Mouse (Mus musculus) G1E (cell line): ENCODE measurements around the gene Zp3. TPM values are rescaled to one million over a fixed set of nuclear protein-coding genes. Genes with fewer than 3 reads are reported as not detected.
A peak's percentile ranks its signal among the peaks of the same experiment; 100 is the strongest.

Experiments
- ATAC-seq: 2 replicates; pipeline ENCODE4 v1.8.0; 2016; ENCODE audit warnings: mild to moderate bottlenecking; ENCODE audit not compliant: insufficient number of reproducible peaks, poor library complexity, low FRiP score, severe bottlenecking; ENCODE audit errors: extremely low read depth
- DNase-seq: peaks from one replicate; pipeline ENCODE4 v3.0.0; 2012; ENCODE audit warnings: low spot score
- H3K27me3 ChIP-seq: 2 replicates; pipeline ENCODE4 v1.6.1; 2012; ENCODE audit warnings: mild to moderate bottlenecking, low read length, inconsistent platforms; ENCODE audit not compliant: insufficient read depth
- H3K36me3 ChIP-seq: replicated peaks from 2 replicates; pipeline ENCODE3; 2012; ENCODE audit warnings: mild to moderate bottlenecking, inconsistent platforms
- H3K4me1 ChIP-seq: 2 replicates; pipeline ENCODE4 v1.6.1; 2012; ENCODE audit warnings: low read depth, low read length, inconsistent platforms, mixed read lengths; ENCODE audit not compliant: insufficient read depth
- H3K4me3 ChIP-seq: 2 replicates; pipeline ENCODE4 v1.5.1; 2012; ENCODE audit warnings: low read depth, mild to moderate bottlenecking, inconsistent platforms, low read length, moderate library complexity, mixed read lengths
- H3K9me3 ChIP-seq: replicated peaks from 2 replicates; pipeline ENCODE4 v1.6.1; 2012; ENCODE audit warnings: inconsistent platforms
- CTCF ChIP-seq: IDR thresholded peaks from 2 replicates; pipeline ENCODE4 v1.5.1; 2012; ENCODE audit warnings: low read depth, low read length, inconsistent platforms, mixed read lengths
- GATA1 ChIP-seq: IDR thresholded peaks from 2 replicates; pipeline ENCODE4 v1.6.1; 2012; ENCODE audit warnings: borderline replicate concordance, low read length, inconsistent platforms, mixed read lengths
- GATA2 ChIP-seq: IDR thresholded peaks from 2 replicates; pipeline ENCODE4 v1.6.1; 2012; ENCODE audit warnings: low read depth, low read length, inconsistent platforms, borderline replicate concordance
- POLR2AphosphoS5 ChIP-seq: IDR thresholded peaks from 2 replicates; pipeline ENCODE4 v1.6.1; 2012; ENCODE audit warnings: low read depth, low read length, inconsistent platforms; ENCODE audit not compliant: insufficient replicate concordance
- TAL1 ChIP-seq: conservative IDR thresholded peaks from 2 replicates; pipeline ENCODE4 v1.6.1; 2012; ENCODE audit warnings: low read depth, low read length, inconsistent platforms, mixed read lengths
- polyA plus RNA-seq: library from polyadenylated mRNA; stranded (reverse); fragments of >175 nt; gene quantifications from 2 replicates; pipeline ENCODE4 v1.2.3, GENCODE M21; 2012
- total RNA-seq, 2 experiments: library from RNA; stranded (forward) in 1 of 2; stranded (reverse) in 1 of 2; fragments of 200-1000 nt in 1 of 2; fragments of >200 nt in 1 of 2; fragmentation: Nextera tagmentation in 1 of 2; gene quantifications; 2 replicates each; pipeline ENCODE4 v1.2.3; 2014 to 2017

Zp3 gene
- total and polyA plus RNA-seq, 3 experiments: not detected

DNA sequence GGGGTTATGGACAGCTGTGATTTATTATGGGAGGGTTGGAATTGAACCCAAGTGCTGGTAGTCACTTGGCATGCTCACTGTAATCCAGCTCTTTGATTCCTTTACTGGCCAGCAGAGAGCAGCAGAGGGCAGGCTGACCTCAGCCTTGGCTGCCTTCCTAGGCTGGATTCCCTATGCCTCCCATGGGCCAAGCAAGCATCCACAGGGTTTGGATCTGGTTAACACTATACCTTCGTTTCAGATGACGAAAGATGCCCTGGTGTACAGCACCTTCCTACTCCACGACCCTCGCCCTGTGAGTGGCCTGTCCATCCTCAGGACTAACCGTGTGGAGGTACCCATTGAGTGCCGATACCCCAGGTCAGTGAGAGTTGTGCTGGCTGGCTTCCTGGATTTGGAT, 2.5 kb downstream of the Zp3 start:
- Histone ChIP-seq H3K4me1 (no peaks in the 10 kb centered on the region), H3K9me3 (no peaks in the 10 kb centered on the region), H3K27me3 (peaks cover 26% of the 10 kb centered on the region), H3K4me3 (no peak overlapping the region), H3K36me3 (no peaks in the 10 kb centered on the region)
- DNase-seq (peak; percentile 38), ATAC-seq (no peak; the same call in 1 of the 2 replicates)
- TF ChIP-seq CTCF (peak; percentile 84), POLR2AphosphoS5 (no peak), GATA1 (no peak), TAL1 (no peak), GATA2 (no peak)

DNA sequence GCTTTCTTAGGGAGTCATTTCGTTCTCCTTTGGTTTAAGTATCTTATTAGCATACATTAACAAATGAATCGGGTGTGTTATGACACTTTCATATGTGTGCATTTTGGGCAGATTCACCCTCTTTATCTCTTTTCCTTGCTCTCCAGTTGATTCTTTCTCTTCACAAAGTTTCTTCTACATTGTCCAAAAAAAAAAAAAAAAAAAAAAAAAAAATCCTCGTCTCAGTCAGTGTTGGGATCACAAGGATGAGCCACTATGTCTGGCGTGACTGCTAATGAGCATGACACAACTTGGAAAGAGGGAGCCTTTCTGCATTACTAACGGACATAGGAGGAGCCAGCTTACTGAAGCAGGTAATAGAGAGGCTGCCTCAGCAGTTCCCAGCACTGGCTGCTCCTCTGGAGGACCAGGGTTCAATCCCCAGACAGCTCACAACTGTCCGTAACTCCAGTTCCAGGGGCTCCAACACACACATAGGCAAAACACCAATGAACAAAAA, 4.7 kb downstream of the Zp3 start:
- H3K27me3 ChIP-seq: peaks cover 23% of the 10 kb centered on the region
- no peak overlapping the region for H3K4me3 ChIP-seq
- DNase-seq (no peak), ATAC-seq (no peak)
- H3K9me3 ChIP-seq: no peaks in the 10 kb centered on the region
- TF ChIP-seq GATA1 (no peak), POLR2AphosphoS5 (no peak), CTCF (no peak), GATA2 (no peak), TAL1 (no peak)
- H3K36me3 ChIP-seq: no peaks in the 10 kb centered on the region
- H3K4me1 ChIP-seq: no peaks in the 10 kb centered on the region

DNA sequence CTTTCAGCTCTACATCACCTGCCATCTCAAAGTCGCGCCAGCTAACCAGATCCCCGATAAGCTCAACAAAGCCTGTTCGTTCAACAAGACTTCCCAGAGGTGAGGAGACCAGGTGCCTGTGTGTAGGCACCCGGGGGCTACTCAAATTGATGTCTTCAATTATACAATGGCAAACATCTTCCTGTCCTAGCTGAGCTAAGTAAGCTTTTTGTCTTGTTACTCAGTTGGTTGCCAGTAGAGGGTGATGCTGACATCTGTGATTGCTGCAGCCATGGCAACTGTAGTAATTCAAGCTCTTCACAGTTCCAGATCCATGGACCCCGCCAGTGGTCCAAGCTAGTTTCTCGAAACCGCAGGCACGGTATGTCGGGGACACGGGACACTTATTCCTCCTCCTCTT, 7.3 kb downstream of the Zp3 start:
- no peaks in the 10 kb centered on the region for H3K36me3 ChIP-seq
- no peak for DNase-seq
- H3K9me3 ChIP-seq: no peaks in the 10 kb centered on the region
- no peak overlapping the region for H3K4me3 ChIP-seq
- peaks cover 5% of the 10 kb centered on the region for H3K4me1 ChIP-seq
- H3K27me3 ChIP-seq: peaks cover 17% of the 10 kb centered on the region
- ATAC-seq: no peak
- TF ChIP-seq GATA1 (no peak), TAL1 (no peak), CTCF (no peak), GATA2 (no peak), POLR2AphosphoS5 (no peak)

DNA sequence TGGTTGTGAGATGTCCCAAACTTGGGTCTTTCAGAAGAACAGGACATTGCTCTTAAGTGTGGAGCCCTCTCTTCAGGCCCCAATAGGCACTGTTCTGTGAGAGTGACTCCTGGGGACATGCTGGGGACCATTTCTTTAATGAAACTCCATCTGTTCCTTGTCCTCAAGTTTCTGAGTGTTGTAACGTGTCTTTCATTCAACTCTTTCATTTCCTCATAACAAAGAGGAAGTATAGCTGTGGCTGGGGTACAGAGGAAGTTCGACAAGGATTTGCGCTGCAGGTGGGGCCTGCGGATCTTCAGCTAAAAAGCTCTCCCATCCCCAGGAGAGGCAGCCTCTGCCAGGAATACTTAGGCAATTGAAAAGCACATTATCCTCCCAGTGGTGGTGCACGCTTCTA, 10.7 kb downstream of the Zp3 start:
- Histone ChIP-seq H3K36me3 (no peaks in the 10 kb centered on the region), H3K9me3 (no peaks in the 10 kb centered on the region), H3K27me3 (peaks cover 8% of the 10 kb centered on the region), H3K4me1 (peaks cover 15% of the 10 kb centered on the region), H3K4me3 (no peak overlapping the region)
- DNase-seq (no peak), ATAC-seq (no peak)
- no peak for TF ChIP-seq GATA1

DNA sequence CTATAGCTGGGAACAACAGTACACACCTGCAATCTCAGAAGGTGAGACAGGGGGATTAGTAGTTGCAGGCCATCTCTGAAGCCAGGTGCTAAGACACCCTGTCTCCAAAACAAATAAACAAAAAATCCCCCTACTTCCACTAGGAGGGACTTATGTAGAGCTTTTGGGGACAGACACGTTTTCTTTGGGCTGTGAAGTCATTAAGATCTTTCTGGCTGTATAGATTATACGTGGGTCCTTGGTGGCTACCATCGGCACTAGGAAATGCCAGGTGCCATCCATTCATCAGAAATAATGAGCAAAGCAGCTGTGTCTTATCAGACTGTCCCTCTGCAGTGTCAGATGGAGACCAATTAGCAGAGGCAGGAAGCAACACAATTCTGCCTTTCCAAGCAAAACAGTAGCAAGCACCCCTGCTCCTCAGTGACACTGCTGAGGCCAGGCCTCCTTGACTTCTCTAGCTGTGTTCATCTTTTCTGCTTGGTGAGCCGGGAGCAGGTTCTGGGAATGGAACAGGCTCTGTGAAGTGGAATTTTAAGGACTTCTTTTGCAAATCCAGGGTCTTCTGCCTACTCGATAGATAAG, 13.6 kb downstream of the Zp3 start:
- ATAC-seq: no peak
- Histone ChIP-seq H3K4me3 (no peak overlapping the region), H3K36me3 (peaks cover 25% of the 10 kb centered on the region), H3K4me1 (peaks cover 15% of the 10 kb centered on the region), H3K27me3 (peaks cover 4% of the 10 kb centered on the region; the same call in 1 of the 2 replicates), H3K9me3 (no peaks in the 10 kb centered on the region)
- no peak for DNase-seq
- no peak for TF ChIP-seq POLR2AphosphoS5

DNA sequence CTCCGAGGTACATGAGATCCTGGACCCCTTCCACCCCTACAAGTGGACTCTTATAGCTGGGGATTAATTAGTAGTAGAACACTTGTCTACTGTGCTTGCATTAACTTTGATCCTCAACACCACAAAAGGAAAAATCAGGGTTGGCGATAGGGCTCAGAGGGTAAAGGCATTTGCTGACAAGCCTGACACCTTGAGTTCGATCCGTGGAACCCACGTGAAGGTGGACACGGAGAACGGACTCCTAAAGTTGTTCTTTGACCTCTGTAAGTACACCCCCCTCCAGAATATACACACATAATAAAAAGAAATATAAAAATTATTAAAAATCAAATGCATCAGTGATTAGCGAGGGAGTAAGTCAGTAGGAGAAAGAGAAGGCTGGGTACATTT, 14.4 kb downstream of the Zp3 start:
- Histone ChIP-seq H3K4me1 (peaks cover 15% of the 10 kb centered on the region), H3K4me3 (peak overlapping the region; percentile 81; the same call in 1 of the 2 replicates)
- DNase-seq: no peak

More for the DNA sequence above, 14.4 kb downstream of the Zp3 start:
- Histone ChIP-seq H3K27me3 (peaks cover 4% of the 10 kb centered on the region; the same call in 1 of the 2 replicates), H3K9me3 (no peaks in the 10 kb centered on the region), H3K36me3 (peaks cover 33% of the 10 kb centered on the region)
- no peak for ATAC-seq
- TF ChIP-seq GATA2 (no peak), TAL1 (no peak), CTCF (no peak), POLR2AphosphoS5 (no peak), GATA1 (no peak)
